Mouse (Mus musculus): ENCODE data around the gene Fgf5.

Gene Fgf5

DNA sequence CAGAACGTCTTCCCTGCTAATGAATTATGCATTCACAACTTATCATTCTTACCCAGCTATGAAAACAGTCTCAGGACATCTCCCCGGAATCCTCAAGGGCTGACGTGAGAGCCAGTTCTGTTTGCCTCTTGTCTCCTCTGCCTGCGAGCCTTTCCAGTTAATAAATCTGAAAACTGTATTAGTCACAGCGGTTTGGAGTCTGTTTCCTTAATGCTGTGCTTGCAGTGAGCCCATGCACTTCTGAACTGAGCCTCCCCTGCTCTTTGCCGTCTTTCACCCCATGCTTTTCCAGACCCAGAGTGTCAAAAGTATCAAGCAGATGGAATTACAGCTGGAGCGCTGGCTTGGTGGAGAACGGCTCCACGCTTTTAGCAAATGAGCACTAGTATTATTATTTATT, 52.5 kb downstream of the Fgf5 start:
- no peak for DNase-seq

DNA sequence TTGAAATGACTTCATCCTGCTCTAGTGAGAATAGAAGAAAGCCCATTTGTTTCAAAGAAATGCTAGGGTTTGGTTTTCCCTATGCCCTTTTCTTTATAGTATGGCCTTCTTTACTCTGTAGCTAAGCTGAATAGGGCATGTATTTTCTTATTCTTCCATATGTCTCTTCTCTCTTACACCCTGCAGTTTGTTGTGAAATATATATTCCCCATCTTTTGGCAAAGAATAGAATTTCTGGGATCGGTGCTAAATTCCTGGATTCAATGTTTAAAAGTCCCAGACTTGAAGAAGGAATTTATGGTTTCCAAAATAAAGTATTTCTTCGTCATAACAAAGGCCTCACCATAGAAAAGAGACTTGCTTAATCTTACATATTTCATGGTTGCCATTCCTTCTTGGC, 72.6 kb downstream of the Fgf5 start:
- no peak for DNase-seq

All from spleen, adult 18-20 months (tissue).